Mouse (Mus musculus) limb, embryonic 10.5 days (tissue): Measurements from ENCODE around the gene Rab33a. TPM values are rescaled to one million over a fixed set of nuclear protein-coding genes. Genes with fewer than 3 reads are reported as not detected.

ENCODE experiments used
- DNase-seq: peaks from one replicate; pipeline ENCODE4 v3.0.0-alpha.2; 2017; ENCODE audit warnings: low spot score
- H3K27ac ChIP-seq: fragments of 300-500 bp; sonication (generic); 2 replicates; pipeline ENCODE4 v1.5.1; 2016; ENCODE audit warnings: mild to moderate bottlenecking
- H3K27me3 ChIP-seq: fragments of 300-500 bp; sonication (generic); 2 replicates; pipeline ENCODE4 v1.6.1; 2016; ENCODE audit warnings: low read depth, mild to moderate bottlenecking; ENCODE audit not compliant: poor library complexity, severe bottlenecking
- H3K36me3 ChIP-seq: fragments of 300-500 bp; sonication (generic); 2 replicates; pipeline ENCODE4 v1.6.1; 2016; ENCODE audit warnings: mild to moderate bottlenecking, moderate library complexity
- H3K4me1 ChIP-seq: fragments of 300-500 bp; sonication (generic); 2 replicates; pipeline ENCODE4 v1.6.1; 2016
- H3K4me3 ChIP-seq: fragments of 300-500 bp; sonication (generic); 2 replicates; pipeline ENCODE4 v1.5.1; 2016; ENCODE audit warnings: mild to moderate bottlenecking, moderate library complexity
- H3K9me3 ChIP-seq: fragments of 300-500 bp; sonication (generic); replicated peaks from 2 replicates; pipeline ENCODE4 v1.6.1; 2016; ENCODE audit warnings: mild to moderate bottlenecking
- WGBS: fragments of 180-500 bp; shearing (Covaris S2); methylation state at CpG from one replicate; pipeline ENCODE4 v1.1.7; 2016; 5-methylcytosine and 5-hydroxymethylcytosine counted together
- polyA plus RNA-seq: library from polyadenylated mRNA; unstranded; fragments of >200 nt; fragmentation: Nextera tagmentation; extraction: Ambion mirVana; gene quantifications from 2 replicates; pipeline ENCODE4 v1.2.1, GENCODE M21; 2016

Gene Rab33a
- polyA plus RNA-seq, 1 experiment from 2014 or later: 3.2 TPM

DNA sequence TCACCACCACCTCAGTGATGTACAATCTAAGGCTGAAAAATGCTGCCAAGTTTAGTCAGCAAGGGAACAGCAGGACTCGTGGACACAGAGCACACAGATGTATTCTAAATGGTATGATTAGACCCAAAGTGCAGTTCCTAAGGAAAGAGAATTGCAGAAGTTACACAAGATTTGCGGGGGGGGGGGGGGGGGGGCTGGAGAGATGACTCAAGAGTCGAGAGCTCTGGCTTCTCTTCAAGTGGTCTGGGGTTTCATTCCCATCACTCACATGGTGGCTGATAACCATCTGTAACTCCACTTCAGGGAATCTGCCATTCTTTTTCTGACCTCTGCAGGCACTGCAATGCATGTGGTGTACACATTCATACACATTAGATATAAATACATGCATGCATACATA lies 7.3 kb downstream of the Rab33a start:
- WGBS: 68% methylated on average over 2 of the region's 3 CpGs
- no peaks in the 10 kb centered on the region for H3K36me3 ChIP-seq
- no peak overlapping the region for H3K4me3 ChIP-seq
- no peak overlapping the region for H3K27ac ChIP-seq
- no peak for DNase-seq
- no peaks in the 10 kb centered on the region for H3K27me3 ChIP-seq
- H3K9me3 ChIP-seq: no peaks in the 10 kb centered on the region
- H3K4me1 ChIP-seq: no peaks in the 10 kb centered on the region

DNA sequence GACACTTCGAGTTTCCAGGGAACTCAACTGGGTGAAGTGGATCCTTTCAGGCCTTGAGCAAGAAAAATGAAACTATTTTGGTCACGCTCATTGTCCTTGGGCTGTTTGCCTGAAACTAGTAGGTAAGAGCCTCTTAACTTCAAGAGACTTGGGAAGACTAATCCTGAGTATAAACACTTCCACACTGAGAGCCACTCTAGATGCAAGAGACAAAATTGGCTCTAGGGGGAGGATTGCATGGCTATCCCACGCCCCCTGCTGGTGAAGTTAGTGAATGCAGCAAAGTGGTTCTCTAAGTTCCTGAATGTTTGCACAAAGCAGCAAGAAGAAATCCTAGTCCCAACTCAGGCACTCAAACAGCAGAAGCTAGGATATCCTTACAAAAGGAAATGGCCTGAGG lies 13.1 kb downstream of the Rab33a start:
- Histone ChIP-seq H3K4me3 (no peak overlapping the region), H3K27ac (no peak overlapping the region), H3K36me3 (no peaks in the 10 kb centered on the region), H3K9me3 (no peaks in the 10 kb centered on the region), H3K27me3 (no peaks in the 10 kb centered on the region), H3K4me1 (no peaks in the 10 kb centered on the region)
- 37% methylated on average over 3 of the region's 3 CpGs for WGBS
- DNase-seq: peak; percentile 75

Other genes starting within 250 kb of the Rab33a start
- 3.9 and 4.4 TPM in 2 replicates for gene Bcorl1, start 177.9 kb upstream of the Rab33a start, polyA plus RNA-seq
- gene Elf4, start 56.2 kb upstream of the Rab33a start, polyA plus RNA-seq: 1.8 and 1.9 TPM in 2 replicates
- 85.5 and 93.5 TPM in 2 replicates for gene Aifm1, start 5.7 kb upstream of the Rab33a start, polyA plus RNA-seq
- 18.9 and 21.2 TPM in 2 replicates for gene Zfp280c, start 75.2 kb downstream of the Rab33a start, polyA plus RNA-seq
- gene Slc25a14, start 104.1 kb downstream of the Rab33a start, polyA plus RNA-seq: 16.2 and 18.1 TPM in 2 replicates
- not detected in 2 replicates for gene Gpr119, start 155.2 kb downstream of the Rab33a start, polyA plus RNA-seq
- gene Rbmx2, start 175.7 kb downstream of the Rab33a start, polyA plus RNA-seq: 23.6 and 30.7 TPM in 2 replicates